Comparison of ENCODE assay signal across 20 mouse cellular contexts in the genomic region with DNA sequence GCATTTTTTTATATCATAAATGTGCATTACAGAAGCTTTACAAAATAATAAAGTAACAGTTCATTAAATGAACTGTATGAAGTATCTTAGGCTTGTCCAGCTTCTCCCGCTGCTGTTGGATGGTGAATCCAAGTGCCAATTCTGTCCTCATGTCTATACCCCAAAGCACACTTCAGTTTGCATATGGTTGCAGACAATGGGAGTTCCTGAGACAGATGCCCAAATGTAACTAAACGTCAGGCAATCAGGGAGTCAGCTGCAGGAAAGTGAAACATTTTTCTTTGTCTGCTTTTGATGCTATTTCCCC.
A peak's percentile ranks its signal among the peaks of the same experiment; 100 is the strongest.
DNase-seq lines count a peak whose midpoint lies in the region; ATAC-seq and TF ChIP-seq lines count a peak whose summit lies in the region.
"Had no signal": no experiment of that assay in that cellular context is flagged by ENCODE, and none has a peak within 500 bp of the region (broad histone marks: within the 10 kb centered on the region; RNA-seq: fewer than 3 reads in every experiment).

No protein-coding gene starts in this region.

- H3K27ac ChIP-seq in forebrain, embryonic 13.5 days: peak overlapping the region; percentile 76
- no peak overlapping the region; the same call in 1 of the 2 replicates for H3K27ac ChIP-seq in forebrain, embryonic 11.5 days (ENCODE audit: low read depth, low read length)
- peak overlapping the region; percentile 87 for H3K27ac ChIP-seq in forebrain, embryonic 15.5 days (replicated peaks)
- peak overlapping the region; percentile 58 for H3K27ac ChIP-seq in hindbrain, embryonic 14.5 days
- H3K27ac ChIP-seq in midbrain, embryonic 16.5 days (ENCODE audit: low read length): peak overlapping the region; percentile 59; the same call in 1 of the 2 replicates
- H3K27ac ChIP-seq in cerebellum, adult 2 months (ENCODE audit: insufficient read depth, low read length): no peak overlapping the region
- H3K27ac ChIP-seq: intestine, embryonic 15.5 days; limb, embryonic 13.5 days; liver, embryonic 14.5 days; macrophage had no signal

- peak; percentile 63; the same call in 1 of the 2 replicates for ATAC-seq in forebrain, embryonic 13.5 days
- ATAC-seq in forebrain, embryonic 11.5 days (replicated peaks; ENCODE audit: low FRiP score): no peak
- peak; percentile 59 for ATAC-seq in forebrain, embryonic 15.5 days (replicated peaks)
- peak; percentile 69 for ATAC-seq in hindbrain, embryonic 14.5 days (ENCODE audit: low FRiP score)
- peak; percentile 60; the same call in 1 of the 2 replicates for ATAC-seq in midbrain, embryonic 16.5 days

- peaks cover 11% of the 10 kb centered on the region for H3K4me1 ChIP-seq in forebrain, embryonic 13.5 days
- H3K4me1 ChIP-seq in forebrain, embryonic 11.5 days (replicated peaks; ENCODE audit: control insufficient read depth, insufficient read depth, low read length): no peaks in the 10 kb centered on the region
- H3K4me1 ChIP-seq in forebrain, embryonic 15.5 days: peaks cover 13% of the 10 kb centered on the region
- H3K4me1 ChIP-seq in hindbrain, embryonic 14.5 days (replicated peaks; ENCODE audit: control insufficient read depth, insufficient read depth, low read length): peaks cover 13% of the 10 kb centered on the region
- H3K4me1 ChIP-seq in midbrain, embryonic 16.5 days (ENCODE audit: control insufficient read depth, insufficient read depth, low read length): peaks cover 12% of the 10 kb centered on the region
- no peaks in the 10 kb centered on the region for H3K4me1 ChIP-seq in lung, adult 2 months (ENCODE audit: control insufficient read depth, insufficient read depth, low read length)
- no peaks in the 10 kb centered on the region for H3K4me1 ChIP-seq in cerebellum, adult 2 months (ENCODE audit: control insufficient read depth, insufficient read depth, low read length)
- H3K4me1 ChIP-seq: intestine, embryonic 15.5 days; limb, embryonic 13.5 days had no signal

- H3K9me3 ChIP-seq in forebrain, embryonic 13.5 days (replicated peaks): no peaks in the 10 kb centered on the region
- H3K9me3 ChIP-seq in forebrain, embryonic 11.5 days (ENCODE audit: control insufficient read depth, low read length): no peaks in the 10 kb centered on the region
- no peaks in the 10 kb centered on the region for H3K9me3 ChIP-seq in forebrain, embryonic 15.5 days
- H3K9me3 ChIP-seq in hindbrain, embryonic 14.5 days (ENCODE audit: control insufficient read depth, low read length): no peaks in the 10 kb centered on the region
- H3K9me3 ChIP-seq in midbrain, embryonic 16.5 days (replicated peaks; ENCODE audit: control insufficient read depth, low read length, poor library complexity, severe bottlenecking): no peaks in the 10 kb centered on the region
- H3K9me3 ChIP-seq: G1E; intestine, embryonic 15.5 days; limb, embryonic 13.5 days had no signal

- H3K36me3 ChIP-seq in forebrain, embryonic 13.5 days (ENCODE audit: poor library complexity, severe bottlenecking): no peaks in the 10 kb centered on the region
- no peaks in the 10 kb centered on the region for H3K36me3 ChIP-seq in forebrain, embryonic 11.5 days (ENCODE audit: control insufficient read depth, insufficient read depth, low read length)
- H3K36me3 ChIP-seq in forebrain, embryonic 15.5 days: no peaks in the 10 kb centered on the region
- no peaks in the 10 kb centered on the region for H3K36me3 ChIP-seq in hindbrain, embryonic 14.5 days (replicated peaks; ENCODE audit: control insufficient read depth, insufficient read depth)
- H3K36me3 ChIP-seq in midbrain, embryonic 16.5 days (ENCODE audit: control insufficient read depth, insufficient read depth, low read length): no peaks in the 10 kb centered on the region
- H3K36me3 ChIP-seq: G1E; intestine, embryonic 15.5 days; limb, embryonic 13.5 days had no signal

- 36% methylated on average over 2 of the region's 2 CpGs for WGBS in forebrain, embryonic 13.5 days
- WGBS in forebrain, embryonic 11.5 days: 63% methylated on average over 2 of the region's 2 CpGs
- 26% methylated on average over 2 of the region's 2 CpGs for WGBS in forebrain, embryonic 15.5 days
- WGBS in hindbrain, embryonic 14.5 days: 19% methylated on average over 2 of the region's 2 CpGs
- WGBS in midbrain, embryonic 16.5 days: 18% methylated on average over 2 of the region's 2 CpGs
- WGBS in lung, adult 2 months: 54% methylated on average over 2 of the region's 2 CpGs
- WGBS in cerebellum, adult 2 months: 19% methylated on average over 2 of the region's 2 CpGs

- H3K27me3 ChIP-seq in forebrain, embryonic 13.5 days: no peaks in the 10 kb centered on the region
- no peaks in the 10 kb centered on the region for H3K27me3 ChIP-seq in forebrain, embryonic 11.5 days (ENCODE audit: control insufficient read depth, insufficient read depth, low read length)
- no peaks in the 10 kb centered on the region for H3K27me3 ChIP-seq in forebrain, embryonic 15.5 days
- H3K27me3 ChIP-seq in hindbrain, embryonic 14.5 days (ENCODE audit: control insufficient read depth, insufficient read depth, low read length): no peaks in the 10 kb centered on the region
- no peaks in the 10 kb centered on the region for H3K27me3 ChIP-seq in midbrain, embryonic 16.5 days (ENCODE audit: control insufficient read depth, insufficient read depth, low read depth, low read length)
- H3K27me3 ChIP-seq in cerebellum, adult 2 months (ENCODE audit: control insufficient read depth, insufficient read depth, low read length): no peaks in the 10 kb centered on the region
- H3K27me3 ChIP-seq: intestine, embryonic 15.5 days; limb, embryonic 13.5 days had no signal

- no peak overlapping the region for H3K4me2 ChIP-seq in forebrain, embryonic 13.5 days
- no peak overlapping the region for H3K4me2 ChIP-seq in forebrain, embryonic 11.5 days (ENCODE audit: low read depth, low read length, severe bottlenecking)
- H3K4me2 ChIP-seq in forebrain, embryonic 15.5 days (replicated peaks): no peak overlapping the region
- H3K4me2 ChIP-seq in hindbrain, embryonic 14.5 days (replicated peaks): peak overlapping the region; percentile 30; the same call in 1 of the 2 replicates
- H3K4me2 ChIP-seq in midbrain, embryonic 16.5 days (ENCODE audit: low read length): no peak overlapping the region
- H3K4me2 ChIP-seq: intestine, embryonic 15.5 days; limb, embryonic 13.5 days had no signal

- no peak overlapping the region for H3K9ac ChIP-seq in forebrain, embryonic 13.5 days
- H3K9ac ChIP-seq in forebrain, embryonic 11.5 days (ENCODE audit: low read length): no peak overlapping the region
- no peak overlapping the region for H3K9ac ChIP-seq in forebrain, embryonic 15.5 days (replicated peaks)
- H3K9ac ChIP-seq in hindbrain, embryonic 14.5 days: no peak overlapping the region
- no peak overlapping the region; the same call in 1 of the 2 replicates for H3K9ac ChIP-seq in midbrain, embryonic 16.5 days (ENCODE audit: low read depth, low read length)
- H3K9ac ChIP-seq: intestine, embryonic 15.5 days; limb, embryonic 13.5 days; liver, embryonic 14.5 days had no signal

- TF ChIP-seq CTCF in lung, adult 2 months (IDR thresholded peaks at IDR 0.05; ENCODE audit: insufficient read depth, low read length): no peak
- no peak for TF ChIP-seq CTCF in cerebellum, adult 2 months (IDR thresholded peaks at IDR 0.05; ENCODE audit: borderline replicate concordance, insufficient read depth, low read depth, low read length)

- no peak overlapping the region for H3K4me3 ChIP-seq in forebrain, embryonic 13.5 days
- H3K4me3 ChIP-seq in forebrain, embryonic 11.5 days (ENCODE audit: low read depth, low read length): no peak overlapping the region
- H3K4me3 ChIP-seq in forebrain, embryonic 15.5 days: no peak overlapping the region
- no peak overlapping the region for H3K4me3 ChIP-seq in hindbrain, embryonic 14.5 days (replicated peaks; ENCODE audit: low read length)
- no peak overlapping the region for H3K4me3 ChIP-seq in midbrain, embryonic 16.5 days (ENCODE audit: low read depth, low read length)
- H3K4me3 ChIP-seq in lung, adult 2 months (replicated peaks; ENCODE audit: extremely low read depth, low read depth, low read length): no peak overlapping the region
- no peak overlapping the region for H3K4me3 ChIP-seq in cerebellum, adult 2 months (replicated peaks; ENCODE audit: insufficient read depth, low read depth, low read length)
- H3K4me3 ChIP-seq: intestine, embryonic 15.5 days; limb, embryonic 13.5 days had no signal

- TF ChIP-seq POLR2A in lung, adult 2 months (IDR thresholded peaks at IDR 0.05; ENCODE audit: borderline replicate concordance, extremely low read depth, low read depth, low read length): no peak
- no peak for TF ChIP-seq POLR2A in cerebellum, adult 2 months (IDR thresholded peaks at IDR 0.05; ENCODE audit: borderline replicate concordance, insufficient read depth, low read length)

- DNase-seq in forebrain, embryonic 11.5 days (ENCODE audit: low spot score): no peak
- DNase-seq in hindbrain, embryonic 14.5 days (ENCODE audit: low spot score): peak; percentile 52
- no peak for DNase-seq in layer of hippocampus, adult 11-12 months (ENCODE audit: low spot score)
- DNase-seq in lung, adult 2 months: no peak
- no peak for DNase-seq in cerebellum, adult 2 months
- DNase-seq: adrenal gland, postnatal 14 days; cerebellum, adult 18-20 months; heart, adult 11 months; heart, postnatal 36 days; kidney, adult 9 months; kidney, postnatal 4 days; right cerebral cortex, postnatal 4 days had no signal

Comparison
In these comparisons a context has a peak if more than half of its experiments do, and no peak if none do; other contexts are left out.
1. H3K27ac ChIP-seq: peak in forebrain, embryonic 13.5 days (single experiment), forebrain, embryonic 15.5 days (single experiment), hindbrain, embryonic 14.5 days (single experiment) and midbrain, embryonic 16.5 days (single experiment); none in forebrain, embryonic 11.5 days (single experiment) and cerebellum, adult 2 months (single experiment).